In genomic region chr11:61320904-61321687, GRCm38 (mm10) we compare ENCODE assay signal across 16 mouse cellular contexts. TPM values are rescaled to one million over a fixed set of nuclear protein-coding genes. Genes with fewer than 3 reads are reported as not detected.
"Had no signal": no experiment of that assay in that cellular context is flagged by ENCODE, and none has a peak within 500 bp of the region (broad histone marks: within the 10 kb centered on the region; RNA-seq: fewer than 3 reads in every experiment).

No protein-coding gene starts in this region.

- H3K27me3 ChIP-seq: midbrain, embryonic 13.5 days; neural tube, embryonic 15.5 days had no signal

- H3K4me1 ChIP-seq: midbrain, embryonic 13.5 days; neural tube, embryonic 15.5 days had no signal

- ATAC-seq: midbrain, embryonic 13.5 days had no signal

- H3K36me3 ChIP-seq: limb, embryonic 13.5 days; midbrain, embryonic 13.5 days; neural tube, embryonic 15.5 days had no signal

- H3K4me2 ChIP-seq: limb, embryonic 13.5 days; midbrain, embryonic 13.5 days; neural tube, embryonic 15.5 days had no signal

- H3K9ac ChIP-seq: limb, embryonic 13.5 days; liver, embryonic 14.5 days; midbrain, embryonic 13.5 days; neural tube, embryonic 15.5 days had no signal

- H3K27ac ChIP-seq: kidney, postnatal 0 days; limb, embryonic 13.5 days; liver, embryonic 14.5 days; midbrain, embryonic 13.5 days; neural tube, embryonic 15.5 days had no signal

- H3K4me3 ChIP-seq: limb, embryonic 13.5 days; midbrain, embryonic 13.5 days; myocyte; neural tube, embryonic 15.5 days had no signal

- DNase-seq: left cerebral cortex, postnatal 4 days; lung, adult 18-20 months; right cerebral cortex, adult 18-20 months; right cerebral cortex, postnatal 25 days; thymus, adult 18-20 months; thymus, postnatal 14 days had no signal

- H3K9me3 ChIP-seq: limb, embryonic 13.5 days; midbrain, embryonic 13.5 days; neural tube, embryonic 15.5 days had no signal

RNA-seq across cellular contexts. Expression of gene Slc47a2, which starts 21.6 kb away (rescaled TPM):
- total RNA-seq: liver, adult 2 months had no signal
- polyA plus RNA-seq: liver, adult 2 months; midbrain, embryonic 13.5 days; neural tube, embryonic 11.5 days; neural tube, embryonic 15.5 days; small intestine, adult 2 months; stomach, embryonic 16.5 days had no signal

RNA-seq across cellular contexts. Expression of gene Slc47a1, which starts 57.0 kb away (rescaled TPM):
- polyA plus RNA-seq: midbrain, embryonic 13.5 days had no signal
